Mouse (Mus musculus) layer of hippocampus, adult 11-12 months (tissue): ENCODE data around the gene C1ra.
A peak's percentile ranks its signal among the peaks of the same experiment; 100 is the strongest.
"Not testable (repeated sequence)": the region's sequence is repeated elsewhere in the genome, so short reads cannot be mapped to it uniquely, and the experiment has no call there.

ENCODE experiments used
- DNase-seq: peaks from one replicate; pipeline ENCODE4 v3.0.0; 2022; ENCODE audit warnings: low spot score

The C1ra gene

DNA sequence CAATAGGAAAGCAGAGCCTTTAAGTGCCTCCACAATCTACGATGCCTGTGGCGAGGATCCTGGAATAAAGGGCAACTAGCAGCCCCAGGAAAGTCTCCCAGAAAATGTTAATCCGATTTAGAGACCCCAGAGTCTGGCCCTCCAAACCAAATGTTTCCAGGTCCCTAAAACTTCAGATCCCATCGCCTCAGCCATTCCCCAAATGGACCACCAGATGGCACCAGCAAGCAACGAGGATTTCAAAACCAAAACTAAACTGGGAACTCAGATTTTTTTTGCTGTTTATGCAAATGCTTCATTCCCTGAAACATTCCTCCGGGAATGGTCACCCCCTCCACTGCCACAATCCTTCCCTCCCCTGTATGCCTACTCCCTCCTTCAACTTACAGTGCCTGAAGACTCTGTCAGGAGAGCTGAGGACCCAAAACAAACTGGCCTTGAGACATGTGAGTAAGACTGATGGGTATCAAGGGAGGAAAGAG, at the start of gene C1ra:
C1ra (plus strand) TSS at position 51 of the 482 bp plus-strand sequence.
- DNase-seq = peak; percentile 62

DNA sequence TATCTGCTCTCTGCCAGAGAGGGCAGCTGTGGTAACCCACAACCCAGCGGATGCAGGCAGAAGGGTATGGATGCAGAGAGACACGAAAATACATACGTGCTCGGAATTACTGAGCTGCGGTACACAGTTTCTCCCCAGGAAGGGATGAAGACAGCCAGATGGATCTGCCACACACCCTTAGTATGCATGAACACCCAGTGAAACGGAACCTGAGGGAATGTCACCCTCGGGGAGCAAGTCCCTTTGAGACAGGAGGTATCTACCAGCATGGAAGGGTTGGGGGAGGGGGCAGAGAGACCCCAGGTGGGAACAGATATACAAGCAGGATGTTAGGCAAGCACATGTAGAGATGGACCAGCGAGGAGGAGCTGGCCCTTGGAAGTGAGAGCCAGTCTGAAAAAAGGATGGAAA, 48.3 kb upstream of the C1ra start:
- peak; percentile 27 for DNase-seq

DNA sequence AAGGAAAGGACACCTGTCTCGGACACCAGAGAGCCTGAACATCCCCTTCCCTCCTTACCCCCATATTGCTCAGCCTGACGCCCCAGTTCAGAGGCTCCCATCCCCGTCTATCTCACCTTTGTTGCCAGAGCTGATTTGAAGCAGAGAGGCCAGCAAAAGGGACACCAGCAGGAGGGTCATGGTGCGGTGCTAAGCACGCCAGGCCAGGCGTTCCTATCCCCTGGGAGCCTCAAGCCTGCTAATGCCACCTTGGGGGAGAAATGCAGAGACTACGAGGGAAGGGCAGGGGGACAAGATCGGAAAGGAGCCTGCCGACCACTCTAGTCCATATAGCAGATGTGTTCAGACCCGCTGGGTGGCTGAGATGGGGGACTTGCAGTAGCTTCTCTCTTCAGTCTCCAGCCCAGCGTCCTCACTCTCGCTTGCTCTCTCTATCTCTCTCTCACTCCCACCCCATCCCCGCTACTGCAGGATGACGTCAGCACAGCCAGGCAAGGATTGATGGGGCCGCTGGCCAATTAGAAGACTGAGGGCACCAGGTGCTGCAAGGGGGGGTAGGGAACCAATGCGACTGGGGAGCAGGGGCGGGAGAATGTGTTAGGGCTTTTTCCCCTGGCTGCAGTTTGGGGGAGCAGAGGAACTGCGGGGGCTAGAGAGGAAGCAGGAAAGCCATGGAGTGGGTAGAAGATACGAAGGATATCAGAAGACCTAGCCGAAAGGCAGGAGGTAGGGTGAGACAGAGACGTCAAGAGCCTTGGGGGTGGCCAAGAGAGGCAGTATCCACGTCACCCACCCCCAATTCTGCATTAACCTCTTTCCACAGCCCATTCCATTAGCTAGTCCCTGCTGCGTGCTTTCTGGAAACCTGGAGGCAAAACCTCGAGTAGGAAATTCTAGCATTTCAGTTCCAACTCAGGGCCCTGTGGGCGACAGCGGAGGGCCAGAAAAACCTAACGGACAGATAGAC, 47.6 kb upstream of the C1ra start, which contains the start of gene Clstn3:
Clstn3 (minus strand) TSS at position 490 of the 967 bp plus-strand sequence.
- DNase-seq = peak; percentile 93

DNA sequence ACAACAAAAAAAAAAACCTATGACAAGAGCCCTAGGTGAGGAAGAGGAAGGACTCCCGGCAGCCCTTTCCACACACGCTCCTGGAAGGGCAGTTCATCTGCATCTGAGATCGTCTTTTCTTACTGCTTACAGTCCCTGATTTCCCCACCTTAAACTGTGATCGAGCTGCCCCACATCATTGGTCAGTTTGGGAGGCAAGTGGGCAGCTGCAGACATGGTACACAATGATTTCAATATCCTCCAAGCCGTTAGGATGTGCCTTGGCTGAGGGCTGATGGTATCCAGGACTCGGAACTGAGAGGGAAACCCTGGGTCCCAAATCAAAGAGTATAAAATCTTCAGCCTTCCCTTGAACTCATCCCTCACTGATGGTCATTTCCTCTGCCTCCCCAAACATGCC, 46.9 kb upstream of the C1ra start:
- no peak for DNase-seq

DNA sequence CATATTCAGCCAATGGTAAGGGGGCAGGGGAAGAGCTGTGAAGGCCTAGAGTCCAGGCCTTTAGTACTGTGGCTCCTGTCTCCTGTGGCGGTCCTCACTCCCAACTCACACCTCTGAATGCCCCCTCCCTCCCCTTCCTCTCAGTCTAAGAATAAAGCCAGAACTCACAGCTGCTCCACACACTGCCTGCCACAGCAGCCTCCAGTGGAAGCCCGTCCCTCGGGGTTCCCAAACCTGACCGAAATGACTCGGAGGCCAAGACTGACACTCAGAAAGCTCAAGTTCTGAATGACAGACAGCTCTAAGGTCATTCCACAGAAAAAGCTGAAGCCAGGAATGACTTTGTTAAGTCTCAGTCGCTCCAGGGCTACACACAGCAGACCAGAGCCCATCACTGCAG, 46.5 kb upstream of the C1ra start:
- DNase-seq = no peak

DNA sequence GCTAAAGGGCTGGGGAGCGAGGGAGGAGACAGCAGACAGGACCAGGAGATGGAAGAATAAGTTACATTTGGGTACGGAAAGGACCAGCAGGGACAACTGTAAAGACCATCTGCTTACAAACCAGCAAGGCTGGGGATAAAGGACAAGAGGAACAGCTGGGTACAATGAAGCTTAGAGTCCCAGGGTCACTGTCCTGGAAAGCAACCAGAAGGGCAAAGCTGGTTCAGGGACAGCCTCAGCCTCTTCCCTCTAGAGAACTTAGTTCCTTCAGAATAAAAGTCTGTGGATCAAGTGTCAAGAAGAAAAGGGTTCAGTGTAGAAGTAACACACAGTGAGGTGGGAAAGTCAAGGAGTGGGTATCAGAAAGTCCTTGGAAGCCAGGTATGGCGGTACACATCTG, 41.1 kb upstream of the C1ra start:
- no peak for DNase-seq

DNA sequence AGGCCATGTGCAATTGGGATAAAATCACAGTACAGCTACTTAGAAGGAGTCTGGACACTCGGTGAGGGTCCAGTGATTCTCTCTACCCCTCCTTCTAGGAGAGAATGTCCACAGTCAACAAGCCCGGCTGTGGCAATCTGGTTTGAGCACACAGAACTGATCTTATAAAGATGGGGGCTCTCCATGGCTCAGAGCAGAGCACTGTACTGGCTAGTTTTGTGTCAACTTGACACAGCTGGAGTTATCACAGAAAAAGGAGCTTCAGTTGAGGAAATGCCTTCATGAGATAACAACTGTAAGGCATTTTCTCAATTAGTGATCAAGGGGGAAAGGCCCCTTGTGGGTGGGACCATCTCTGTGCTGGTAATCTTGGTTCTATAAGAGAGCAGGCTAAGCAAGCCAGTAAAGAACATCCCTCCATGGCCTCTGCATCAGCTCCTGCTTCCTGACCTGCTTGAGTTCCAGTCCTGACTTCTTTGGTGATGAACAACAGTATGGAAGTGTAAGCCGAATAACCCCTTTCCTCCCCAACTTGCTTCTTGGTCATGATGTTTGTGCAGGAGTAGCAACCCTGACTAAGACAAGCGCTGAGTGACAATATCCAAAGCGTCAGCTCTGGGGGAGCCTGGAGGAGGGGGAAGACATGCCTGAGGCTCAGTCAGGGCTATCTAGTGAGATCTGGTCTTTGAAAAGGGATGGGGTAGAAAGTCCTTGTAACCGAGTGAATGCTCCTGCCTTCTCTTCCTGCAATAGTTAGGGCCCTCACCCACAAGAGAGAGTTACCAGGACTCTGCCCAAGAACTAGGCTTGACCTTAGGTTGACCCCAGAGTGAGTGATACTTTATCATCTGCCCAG, 40.2 kb upstream of the C1ra start:
- not testable (repeated sequence) for DNase-seq

DNA sequence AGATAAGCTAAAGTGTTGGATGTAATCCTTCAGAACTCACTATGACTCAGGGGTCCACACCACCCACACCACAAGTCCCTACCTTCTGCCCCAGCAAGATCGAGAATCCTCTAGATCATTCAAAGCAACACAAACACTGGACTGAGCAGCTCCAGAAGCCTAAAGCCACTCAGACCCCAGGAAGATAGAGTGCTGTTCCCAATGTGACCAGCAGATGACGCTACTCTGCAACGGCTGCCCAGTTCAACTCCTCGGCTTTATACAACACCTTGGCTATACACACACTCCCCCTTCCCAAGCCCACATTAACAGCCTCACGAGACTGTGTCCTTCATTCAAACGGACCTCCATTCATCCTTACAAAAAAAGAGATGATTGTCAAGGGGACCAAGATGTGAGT, 39.4 kb upstream of the C1ra start:
- DNase-seq = peak; percentile 56

DNA sequence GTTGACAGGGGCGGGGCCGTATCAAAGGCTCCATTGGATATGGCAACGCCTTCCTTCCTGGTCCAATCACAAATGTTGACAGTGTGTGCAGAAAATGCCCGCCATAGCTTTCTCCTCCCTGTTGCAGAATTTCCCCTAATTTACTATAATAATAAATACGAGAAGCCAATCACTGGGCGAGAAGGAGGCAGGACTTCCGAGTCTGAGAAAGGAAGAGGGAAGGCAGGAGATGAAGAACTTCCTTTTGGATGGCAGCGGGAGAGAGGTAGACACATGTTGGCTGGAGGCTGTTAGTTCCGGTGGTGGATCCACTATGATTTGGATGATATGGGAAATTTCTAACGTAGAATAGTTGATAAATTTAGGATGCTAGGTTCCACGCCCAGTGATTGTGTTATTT, 37.6 kb upstream of the C1ra start:
- DNase-seq = no peak

DNA sequence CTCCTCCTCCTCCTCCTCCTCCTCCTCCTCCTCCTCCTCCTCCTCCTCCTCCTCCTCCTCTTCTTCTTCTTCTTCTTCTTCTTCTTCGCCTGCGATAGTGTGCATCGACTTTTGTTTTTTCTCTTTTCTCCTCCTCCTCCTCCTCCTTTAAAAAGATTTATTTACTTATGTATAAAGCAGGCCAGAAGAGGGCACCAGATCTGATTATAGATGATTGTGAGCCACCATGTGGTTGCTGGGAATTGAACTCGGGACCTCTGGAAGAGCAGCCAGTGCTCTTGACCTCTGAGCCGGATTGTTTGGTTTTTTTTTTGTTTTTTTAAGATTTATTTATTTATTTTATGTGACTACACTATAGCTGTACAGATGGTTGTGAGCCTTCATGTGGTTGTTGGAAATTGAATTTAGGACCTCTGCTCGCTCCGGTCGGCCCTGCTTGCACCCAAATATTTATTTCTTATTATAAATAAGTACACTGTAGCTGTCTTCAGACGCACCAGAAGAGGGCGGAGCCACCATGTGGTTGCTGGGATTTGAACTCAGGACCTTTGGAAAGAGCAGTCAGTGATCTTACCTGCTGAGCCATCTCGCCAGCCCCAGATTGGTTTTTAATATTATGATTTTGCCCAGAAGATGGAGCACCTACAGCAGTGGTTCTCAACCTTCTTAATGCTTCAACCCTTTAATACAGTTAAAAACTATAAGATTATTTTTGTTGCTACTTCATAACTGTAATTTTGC, 36.7 kb upstream of the C1ra start:
- DNase-seq = not testable (repeated sequence)

DNA sequence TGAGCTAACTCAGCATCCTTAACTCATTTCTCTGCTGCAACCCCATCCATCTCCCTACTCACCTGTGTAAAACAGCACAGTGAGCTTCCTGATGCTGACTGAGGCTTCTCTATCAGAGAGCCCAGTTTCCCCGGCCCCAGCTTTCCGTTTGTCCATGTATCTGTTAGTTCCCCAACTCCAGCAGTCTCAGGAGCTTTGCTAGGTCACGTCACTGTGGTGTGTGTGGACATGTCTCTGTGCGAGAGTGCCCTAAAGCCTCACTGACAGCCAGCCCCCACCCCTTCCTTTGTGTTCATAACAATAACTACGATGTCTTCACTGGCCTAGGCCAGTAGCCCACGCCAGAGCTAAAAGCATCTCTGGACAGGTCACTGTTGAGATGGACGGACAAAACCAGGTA, 36.0 kb upstream of the C1ra start:
- no peak for DNase-seq

DNA sequence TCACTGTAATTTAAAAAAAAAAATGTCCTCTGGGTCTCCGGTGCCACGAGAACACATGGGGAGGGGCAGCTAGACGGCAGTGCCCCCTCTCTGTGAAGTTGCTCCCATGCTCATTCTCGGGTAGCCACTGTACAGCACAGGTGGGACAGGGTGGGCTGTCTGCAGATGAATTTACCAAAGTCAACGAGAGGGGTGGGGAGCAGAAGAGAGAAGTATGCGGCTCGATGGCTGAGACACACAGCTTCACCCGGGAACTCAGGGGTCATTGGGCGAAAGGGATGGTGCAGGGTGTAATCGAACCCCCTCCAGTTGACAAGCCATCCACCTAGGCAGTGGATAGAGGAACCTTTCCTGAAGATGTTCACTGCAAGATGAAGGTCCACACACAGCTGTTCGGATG, 35.4 kb upstream of the C1ra start:
- DNase-seq = no peak

DNA sequence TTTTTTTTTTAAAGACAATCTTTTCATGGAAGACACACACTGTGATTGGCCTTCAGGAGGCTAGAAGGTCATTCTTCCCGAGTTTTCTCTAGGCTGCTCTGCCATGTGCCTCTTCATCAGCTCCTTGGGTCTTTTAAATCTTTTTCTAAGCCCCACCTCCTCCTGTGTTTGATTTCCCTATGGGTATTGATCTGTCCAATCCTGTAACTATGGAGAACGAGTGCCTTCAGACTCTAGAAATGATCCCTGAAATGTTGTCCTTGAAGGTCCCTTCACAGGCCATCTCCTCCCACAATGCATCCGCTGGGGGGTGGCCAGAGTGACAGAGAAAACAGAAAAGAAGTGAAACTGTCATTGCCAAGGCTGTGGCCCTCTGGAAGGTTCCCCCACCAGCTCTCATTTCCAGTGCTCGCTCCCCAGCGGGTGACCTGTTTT, 35.0 kb upstream of the C1ra start:
- no peak for DNase-seq

DNA sequence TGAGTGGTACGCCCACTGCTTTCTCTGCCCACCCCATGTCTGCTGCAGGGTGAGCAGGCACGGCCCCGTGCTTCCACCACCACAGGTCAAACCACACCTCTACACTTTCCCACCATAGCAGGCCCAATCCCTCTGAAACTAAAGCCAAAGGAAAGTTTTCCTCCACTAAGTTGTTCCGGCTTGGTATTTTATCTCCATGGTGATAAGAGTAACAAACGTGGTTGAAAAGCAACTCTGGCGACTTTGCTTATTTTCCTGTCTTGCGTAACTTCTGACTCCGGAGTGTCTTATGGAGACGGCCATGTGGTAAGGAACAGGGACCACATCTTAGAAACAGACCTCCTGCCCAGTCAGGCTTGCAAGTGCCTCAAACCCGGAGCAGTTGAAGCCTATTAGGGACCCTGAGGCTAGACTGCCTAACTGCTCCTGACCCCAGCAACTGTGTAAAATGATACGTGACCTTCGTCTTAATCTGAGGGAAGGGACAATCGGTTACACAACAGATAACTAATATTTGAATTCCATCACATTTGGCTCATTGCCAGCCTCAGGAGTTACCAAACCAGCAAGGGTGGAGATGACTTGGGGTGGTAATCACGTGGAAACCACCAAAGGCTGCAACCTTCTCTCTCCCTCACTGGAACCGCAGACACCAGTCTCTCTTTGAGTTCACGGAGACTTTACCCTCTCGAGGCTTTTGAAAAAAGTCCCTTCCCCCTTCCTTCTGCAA, 34.1 kb upstream of the C1ra start:
- no peak for DNase-seq

DNA sequence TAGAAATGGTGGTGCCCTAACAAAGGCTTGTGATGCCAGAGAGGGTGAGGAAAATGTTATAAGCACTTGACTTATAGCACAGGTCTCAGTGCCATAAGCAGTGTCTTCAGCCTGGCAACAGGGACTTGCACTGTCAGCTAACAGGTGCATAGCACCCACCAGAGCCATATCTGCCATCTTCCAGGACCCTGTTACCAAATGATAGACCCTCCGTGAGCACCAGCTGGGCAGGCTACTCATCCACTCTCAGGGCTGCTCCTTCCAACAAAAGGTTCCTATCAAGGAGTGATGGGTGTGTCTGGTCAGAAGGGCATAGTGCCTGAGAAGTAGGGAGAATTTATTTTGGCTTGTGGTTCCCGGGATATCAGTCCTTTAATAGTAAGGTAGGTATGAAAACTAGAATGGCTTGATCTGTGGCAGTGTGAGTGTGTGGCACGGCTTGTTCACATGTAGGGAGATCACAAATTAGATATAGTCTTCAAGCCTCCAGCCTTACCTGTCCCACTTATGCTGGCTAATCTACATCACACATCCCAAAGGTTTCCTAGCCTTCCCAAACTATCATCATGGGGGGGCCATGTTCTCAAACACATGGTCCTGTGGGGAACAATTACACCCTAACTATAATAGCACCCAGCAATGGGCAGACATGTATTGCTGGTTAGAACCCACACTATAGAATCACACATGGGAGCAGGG, 33.2 kb upstream of the C1ra start:
- no peak for DNase-seq

DNA sequence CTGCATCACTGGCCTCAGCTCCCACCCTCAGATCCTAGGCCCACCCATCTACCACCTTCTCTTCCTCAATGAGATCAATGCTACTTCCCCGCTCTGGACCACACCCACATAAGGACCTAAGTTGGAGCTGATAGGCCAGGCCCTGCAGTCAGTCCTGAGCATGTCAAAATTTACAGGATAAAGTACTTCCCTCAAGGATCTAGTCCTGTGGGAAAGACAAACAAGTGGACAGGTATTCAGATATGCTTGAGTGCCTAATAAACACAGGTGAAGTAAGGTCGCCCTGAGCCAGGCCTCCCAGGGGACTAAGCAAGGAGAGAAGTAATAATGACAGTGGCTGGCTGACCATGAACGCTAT, 32.7 kb upstream of the C1ra start:
- DNase-seq = no peak

DNA sequence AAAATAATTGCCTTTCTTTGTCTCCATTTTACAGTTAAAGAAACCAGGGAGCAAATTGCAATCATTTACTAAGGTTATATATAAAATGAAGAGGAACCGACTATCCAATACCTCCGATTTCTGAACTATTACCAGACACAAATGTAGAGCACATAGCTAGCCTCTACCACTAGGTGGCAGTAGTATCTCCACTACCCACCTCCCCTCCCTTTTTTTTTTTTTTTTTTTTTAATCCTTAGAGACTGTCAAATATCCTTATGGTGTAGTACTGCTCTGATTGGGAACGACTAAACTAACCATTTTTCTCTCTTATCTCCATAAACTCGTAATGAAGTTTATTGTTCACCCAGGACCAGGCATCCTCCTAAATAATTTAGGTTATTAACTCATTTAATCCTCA, 31.9 kb upstream of the C1ra start:
- DNase-seq = peak; percentile 52

DNA sequence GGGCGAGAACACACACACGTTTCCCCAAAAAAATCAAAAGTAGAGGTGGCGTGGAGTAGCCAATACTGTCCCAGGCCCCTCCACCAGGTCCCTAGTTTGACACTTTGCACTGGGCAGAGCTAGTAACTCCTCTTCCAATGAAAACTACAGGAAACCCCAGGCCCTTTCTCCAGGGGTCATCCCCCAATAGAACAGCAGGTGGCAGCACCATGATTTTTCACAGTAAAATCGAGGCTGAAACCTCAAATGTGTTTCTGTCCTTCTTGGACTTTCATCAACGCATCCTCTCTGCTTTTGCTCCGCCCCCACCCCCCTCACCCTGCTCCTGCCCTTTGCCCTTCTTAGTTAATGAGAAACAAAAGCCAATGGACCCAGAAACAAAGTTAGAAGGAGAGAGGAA, 30.6 kb upstream of the C1ra start:
- DNase-seq = no peak

DNA sequence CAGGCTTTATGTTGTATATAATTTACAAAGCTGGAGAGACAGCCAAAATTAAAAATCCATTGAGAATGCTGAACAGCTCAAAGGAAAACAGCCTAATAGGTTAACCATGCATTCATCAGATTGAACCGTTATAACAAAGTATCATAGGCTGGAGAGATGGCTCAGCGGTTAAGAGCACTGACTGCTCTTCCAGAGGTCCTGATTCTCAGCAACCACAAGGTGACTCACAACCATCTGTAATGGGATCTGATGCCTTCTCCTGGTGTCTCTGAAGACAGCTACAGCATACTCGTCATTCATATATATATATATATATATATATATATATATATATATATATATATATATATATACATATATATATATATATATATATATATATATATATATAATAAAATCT, 28.4 kb upstream of the C1ra start:
- not testable (repeated sequence) for DNase-seq

DNA sequence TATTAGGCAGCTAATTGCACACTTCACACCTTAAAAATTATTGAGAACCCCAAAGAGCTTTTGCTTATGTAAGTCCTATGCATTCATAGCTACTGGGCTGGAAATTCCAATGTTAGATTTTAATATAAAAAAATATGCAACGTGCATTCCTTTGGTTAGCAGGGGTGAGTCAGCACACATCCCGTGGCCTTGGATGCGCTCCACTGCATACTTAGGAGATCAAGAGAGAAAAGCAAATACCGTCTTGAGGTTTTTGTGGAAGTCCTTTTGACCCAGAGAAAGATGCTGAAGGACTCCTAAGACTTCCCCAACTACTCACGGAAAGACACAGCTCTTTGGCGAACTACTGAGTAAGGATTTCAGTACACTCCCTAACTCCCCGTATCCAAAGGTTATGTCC, 27.4 kb upstream of the C1ra start:
- no peak for DNase-seq
